Mouse (Mus musculus): Measurements from ENCODE around the gene Olfr512. TPM values are rescaled to one million over a fixed set of nuclear protein-coding genes. Genes with fewer than 3 reads are reported as not detected.

Olfr512 gene
- not detected in 4 replicates for total RNA-seq (2023; ENCODE audit: inconsistent age)

GRCm38 (mm10) chr7:108713020-108713419 lies at the start of gene Olfr512:
Gene Olfr512, plus strand, starts transcription at chr7:108713320.

GRCm38 (mm10) chr7:108666118-108666517 lies 47.0 kb upstream of the Olfr512 start, which contains the start of gene Olfr510:
Gene Olfr510, plus strand, starts transcription at chr7:108666418.

GRCm38 (mm10) chr7:108750673-108751072 lies 37.6 kb downstream of the Olfr512 start, which contains the start of gene Olfr513:
Gene Olfr513, plus strand, starts transcription at chr7:108750973.

Other genes starting within 250 kb of the Olfr512 start
- gene Olfr498, start 248.0 kb upstream of the Olfr512 start, total RNA-seq (2023; ENCODE audit: inconsistent age), result not detected in 4 replicates
- not detected in 4 replicates for gene Olfr502, start 188.3 kb upstream of the Olfr512 start, total RNA-seq (2023; ENCODE audit: inconsistent age)
- not detected in 4 replicates for gene Olfr503, start 168.8 kb upstream of the Olfr512 start, total RNA-seq (2023; ENCODE audit: inconsistent age)
- gene Olfr504, start 147.5 kb upstream of the Olfr512 start, total RNA-seq (2023; ENCODE audit: inconsistent age), result not detected in 4 replicates
- not detected in 4 replicates for gene Olfr506, start 102.5 kb upstream of the Olfr512 start, total RNA-seq (2023; ENCODE audit: inconsistent age)
- not detected in 4 replicates for gene Olfr507, start 91.5 kb upstream of the Olfr512 start, total RNA-seq (2023; ENCODE audit: inconsistent age)
- gene Olfr508, start 83.3 kb upstream of the Olfr512 start, total RNA-seq (2023; ENCODE audit: inconsistent age), result not detected in 4 replicates
- not detected in 4 replicates for gene Olfr509, start 61.4 kb upstream of the Olfr512 start, total RNA-seq (2023; ENCODE audit: inconsistent age)
- gene Olfr510, start 46.9 kb upstream of the Olfr512 start, total RNA-seq (2023; ENCODE audit: inconsistent age), result not detected in 4 replicates
- not detected in 4 replicates for gene Olfr513, start 37.7 kb downstream of the Olfr512 start, total RNA-seq (2023; ENCODE audit: inconsistent age)
- not detected in 4 replicates for gene Olfr514, start 112.7 kb downstream of the Olfr512 start, total RNA-seq (2023; ENCODE audit: inconsistent age)
- not detected in 4 replicates for gene Olfr516, start 137.2 kb downstream of the Olfr512 start, total RNA-seq (2023; ENCODE audit: inconsistent age)
- not detected in 4 replicates for gene Olfr517, start 159.1 kb downstream of the Olfr512 start, total RNA-seq (2023; ENCODE audit: inconsistent age)
- gene Olfr518, start 171.7 kb downstream of the Olfr512 start, total RNA-seq (2023; ENCODE audit: inconsistent age), result not detected in 4 replicates
- gene Olfr519, start 181.1 kb downstream of the Olfr512 start, total RNA-seq (2023; ENCODE audit: inconsistent age), result not detected in 4 replicates
- gene Nlrp10, start 216.9 kb downstream of the Olfr512 start, total RNA-seq (2023; ENCODE audit: inconsistent age), result 3.1 to 4.1 TPM (median 3.8 TPM) in 4 replicates
- gene Eif3f, start 221.1 kb downstream of the Olfr512 start, total RNA-seq (2023; ENCODE audit: inconsistent age), result 257 to 279 TPM (median 260 TPM) in 4 replicates
- gene Tub, start 237.0 kb downstream of the Olfr512 start, total RNA-seq (2023; ENCODE audit: inconsistent age), result 2.5 to 3.9 TPM (median 3.3 TPM) in 4 replicates